Comparison of ENCODE assay signal across 21 mouse cellular contexts in the genomic region with DNA sequence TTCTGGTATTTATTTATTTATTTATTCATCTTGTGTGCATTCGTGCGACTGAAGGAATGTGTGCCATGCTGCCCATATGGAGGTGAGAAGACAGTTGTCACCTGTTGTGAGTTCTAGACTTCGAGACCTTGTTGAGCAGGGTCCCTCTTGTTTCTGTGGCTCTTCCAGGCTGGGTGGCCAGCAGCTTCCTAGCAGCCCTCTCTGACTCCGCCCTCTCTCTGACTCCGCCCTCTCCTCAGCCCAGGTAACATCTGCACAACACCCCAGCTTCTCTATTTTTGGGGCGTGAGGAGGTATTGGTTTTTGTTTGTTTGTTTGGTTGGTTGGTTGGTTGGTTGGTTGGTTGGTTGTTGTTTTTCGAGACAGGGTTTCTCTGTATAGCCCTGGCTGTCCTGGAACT. TPM values are rescaled to one million over a fixed set of nuclear protein-coding genes. Genes with fewer than 3 reads are reported as not detected.
DNase-seq lines count a peak whose midpoint lies in the region; ATAC-seq and TF ChIP-seq lines count a peak whose summit lies in the region.
"Had no signal": no experiment of that assay in that cellular context is flagged by ENCODE, and none has a peak within 500 bp of the region (broad histone marks: within the 10 kb centered on the region; RNA-seq: fewer than 3 reads in every experiment).

No protein-coding gene starts in this region.

- H3K4me2 ChIP-seq in lung, postnatal 0 days (replicated peaks; ENCODE audit: low read depth, low read length), result no peak overlapping the region
- H3K4me2 ChIP-seq in kidney, embryonic 14.5 days (replicated peaks; ENCODE audit: low read depth, low read length), result no peak overlapping the region
- H3K4me2 ChIP-seq: embryonic facial prominence, embryonic 12.5 days; forebrain, embryonic 13.5 days; hindbrain, embryonic 12.5 days; intestine, embryonic 15.5 days had no signal

- H3K27me3 ChIP-seq in E14TG2a.4 (ENCODE audit: insufficient read depth, low read length), result no peaks in the 10 kb centered on the region
- no peaks in the 10 kb centered on the region for H3K27me3 ChIP-seq in lung, postnatal 0 days (replicated peaks; ENCODE audit: insufficient read depth, low read length)
- H3K27me3 ChIP-seq in kidney, embryonic 14.5 days (ENCODE audit: control insufficient read depth, insufficient read depth, low read length), result no peaks in the 10 kb centered on the region
- H3K27me3 ChIP-seq: embryonic facial prominence, embryonic 12.5 days; forebrain, embryonic 13.5 days; hindbrain, embryonic 12.5 days; intestine, embryonic 15.5 days had no signal

- peak overlapping the region; percentile 52 for H3K4me3 ChIP-seq in E14TG2a.4 (replicated peaks; ENCODE audit: low read length)
- no peak overlapping the region for H3K4me3 ChIP-seq in lung, postnatal 0 days (ENCODE audit: low read depth, low read length)
- no peak overlapping the region for H3K4me3 ChIP-seq in kidney, embryonic 14.5 days (ENCODE audit: low read length)
- H3K4me3 ChIP-seq: embryonic facial prominence, embryonic 12.5 days; forebrain, embryonic 13.5 days; hindbrain, embryonic 12.5 days; intestine, embryonic 15.5 days had no signal

- TF ChIP-seq CTCF in E14TG2a.4 (conservative IDR thresholded peaks at IDR 0.05; ENCODE audit: low read length), result no peak
- no peak for TF ChIP-seq CTCF in lung, postnatal 0 days (IDR thresholded peaks at IDR 0.05)

- no peak overlapping the region for H3K9ac ChIP-seq in lung, postnatal 0 days (replicated peaks; ENCODE audit: low read depth)
- no peak overlapping the region for H3K9ac ChIP-seq in kidney, embryonic 14.5 days (ENCODE audit: low read depth, low read length)
- H3K9ac ChIP-seq: embryonic facial prominence, embryonic 12.5 days; forebrain, embryonic 13.5 days; forebrain, postnatal 0 days; hindbrain, embryonic 12.5 days; intestine, embryonic 15.5 days had no signal

- no peak overlapping the region for H3K27ac ChIP-seq in lung, postnatal 0 days (ENCODE audit: low read length)
- H3K27ac ChIP-seq in kidney, embryonic 14.5 days (ENCODE audit: low read depth, low read length), result no peak overlapping the region
- H3K27ac ChIP-seq: embryonic facial prominence, embryonic 12.5 days; forebrain, embryonic 13.5 days; hindbrain, embryonic 12.5 days; intestine, embryonic 15.5 days had no signal

- peak; percentile 31 for DNase-seq in cerebellum, adult 11-12 months
- DNase-seq in cerebellum, adult 11 months, result no peak
- peak; percentile 61 for DNase-seq in R1 (ENCODE audit: low read depth, low spot score)
- DNase-seq in induced T-regulatory cell, adult 2 months (ENCODE audit: low read depth), result peak; percentile 28
- DNase-seq in lung, postnatal 0 days (ENCODE audit: low spot score), result no peak
- DNase-seq: adrenal gland, adult 8-10 months; adrenal gland, postnatal 36 days; cerebellum, adult 9-10 months; cerebellum, postnatal 25 days; forebrain, postnatal 0 days; gastrocnemius, postnatal 14 days; heart, postnatal 10 days; heart, postnatal 4 days had no signal

- H3K4me1 ChIP-seq in E14TG2a.4 (replicated peaks; ENCODE audit: low read depth, low read length), result peaks cover 80% of the 10 kb centered on the region
- no peaks in the 10 kb centered on the region for H3K4me1 ChIP-seq in lung, postnatal 0 days (ENCODE audit: insufficient read depth, low read depth, low read length)
- no peaks in the 10 kb centered on the region for H3K4me1 ChIP-seq in kidney, embryonic 14.5 days (ENCODE audit: control insufficient read depth, insufficient read depth, low read length)
- H3K4me1 ChIP-seq: embryonic facial prominence, embryonic 12.5 days; forebrain, embryonic 13.5 days; hindbrain, embryonic 12.5 days; intestine, embryonic 15.5 days had no signal

- H3K9me3 ChIP-seq in E14TG2a.4 (ENCODE audit: low read length), result peaks cover under 1% of the 10 kb centered on the region; the same call in 1 of the 2 replicates
- H3K9me3 ChIP-seq in lung, postnatal 0 days (ENCODE audit: low read length), result no peaks in the 10 kb centered on the region
- H3K9me3 ChIP-seq in kidney, embryonic 14.5 days (ENCODE audit: control insufficient read depth, low read length), result no peaks in the 10 kb centered on the region
- H3K9me3 ChIP-seq: embryonic facial prominence, embryonic 12.5 days; forebrain, embryonic 13.5 days; hindbrain, embryonic 12.5 days; intestine, embryonic 15.5 days had no signal

- ATAC-seq in lung, postnatal 0 days, result no peak
- no peak for ATAC-seq in kidney, embryonic 14.5 days (ENCODE audit: low FRiP score, low TSS enrichment)
- ATAC-seq: forebrain, embryonic 13.5 days; forebrain, postnatal 0 days; hindbrain, embryonic 16.5 days; intestine, embryonic 15.5 days; Patski had no signal

- H3K36me3 ChIP-seq in E14TG2a.4 (ENCODE audit: insufficient read depth, low read length), result 0 out of 2 replicates have a peak, but pooled peaks cover under 1% of the 10 kb centered on the region
- H3K36me3 ChIP-seq in lung, postnatal 0 days (ENCODE audit: insufficient read depth, low read length), result no peaks in the 10 kb centered on the region
- H3K36me3 ChIP-seq in kidney, embryonic 14.5 days (ENCODE audit: control insufficient read depth, insufficient read depth, low read length), result no peaks in the 10 kb centered on the region
- H3K36me3 ChIP-seq: embryonic facial prominence, embryonic 12.5 days; hindbrain, embryonic 12.5 days; intestine, embryonic 15.5 days had no signal

- TF ChIP-seq EP300 in lung, postnatal 0 days (IDR thresholded peaks at IDR 0.05), result no peak

- 66% methylated on average over 7 of the region's 7 CpGs for WGBS in lung, postnatal 0 days
- 85% methylated on average over 7 of the region's 7 CpGs for WGBS in kidney, embryonic 14.5 days

RNA-seq across cellular contexts. Expression of a gene that starts 8.3 kb away (rescaled TPM):
- 53.7 and 60.9 TPM in 2 replicates for polyA plus RNA-seq in lung, postnatal 0 days (2015; fragmentation: Nextera tagmentation; extraction: Ambion mirVana)
- 86.5 and 105 TPM in 2 replicates for polyA plus RNA-seq in kidney, embryonic 14.5 days (2014; fragmentation: Nextera tagmentation; extraction: Ambion mirVana)

RNA-seq across cellular contexts. Expression of a gene that starts 31.4 kb away (rescaled TPM):
- polyA plus RNA-seq in lung, postnatal 0 days (2015; fragmentation: Nextera tagmentation; extraction: Ambion mirVana), result 9.6 and 10.2 TPM in 2 replicates
- 15.2 and 18.6 TPM in 2 replicates for polyA plus RNA-seq in kidney, embryonic 14.5 days (2014; fragmentation: Nextera tagmentation; extraction: Ambion mirVana)

RNA-seq across cellular contexts. Expression of a gene that starts 38.2 kb away (rescaled TPM):
- polyA plus RNA-seq in lung, postnatal 0 days (2015; fragmentation: Nextera tagmentation; extraction: Ambion mirVana), result 9.7 and 9.8 TPM in 2 replicates
- 3.0 and 3.3 TPM in 2 replicates for polyA plus RNA-seq in kidney, embryonic 14.5 days (2014; fragmentation: Nextera tagmentation; extraction: Ambion mirVana)
- polyA plus RNA-seq: Patski had no signal

RNA-seq across cellular contexts. Expression of a gene that starts 43.1 kb away (rescaled TPM):
- polyA plus RNA-seq in lung, postnatal 0 days (2015; fragmentation: Nextera tagmentation; extraction: Ambion mirVana), result 46.1 and 47.4 TPM in 2 replicates
- 41.6 and 54.2 TPM in 2 replicates for polyA plus RNA-seq in kidney, embryonic 14.5 days (2014; fragmentation: Nextera tagmentation; extraction: Ambion mirVana)

RNA-seq across cellular contexts. Expression of a gene that starts 59.3 kb away (rescaled TPM):
- not detected in 2 replicates for polyA plus RNA-seq in lung, postnatal 0 days (2015; fragmentation: Nextera tagmentation; extraction: Ambion mirVana)
- 0.09 TPM in 1 of 2 replicates, not detected in the other for polyA plus RNA-seq in kidney, embryonic 14.5 days (2014; fragmentation: Nextera tagmentation; extraction: Ambion mirVana)
- polyA plus RNA-seq: forebrain, embryonic 13.5 days; forebrain, postnatal 0 days; hindbrain, embryonic 12.5 days; intestine, embryonic 15.5 days had no signal

Comparison
In these comparisons a context has a peak if more than half of its experiments do, and no peak if none do; other contexts are left out.
1. DNase-seq: peak in cerebellum, adult 11-12 months (single experiment), R1 (single experiment) and induced T-regulatory cell, adult 2 months (single experiment); none in cerebellum, adult 11 months (single experiment) and lung, postnatal 0 days (single experiment).